Mouse (Mus musculus) lung, embryonic 14.5 days (tissue): ENCODE measurements around the gene Vezf1. TPM values are rescaled to one million over a fixed set of nuclear protein-coding genes. Genes with fewer than 3 reads are reported as not detected.

Experiments used
- ATAC-seq: fragments of 200-750 bp; cut with Nextera tagmentation; 2 replicates; pipeline ENCODE4 v1.8.0; 2017; ENCODE audit warnings: mild to moderate bottlenecking, moderate TSS enrichment, moderate library complexity; ENCODE audit not compliant: insufficient read depth
- DNase-seq: peaks from one replicate; pipeline ENCODE4 v3.0.0-alpha.2; 2015
- H3K27ac ChIP-seq: fragments of 300-500 bp; sonication (generic); 2 replicates; pipeline ENCODE4 v1.5.1; 2014; ENCODE audit warnings: low read depth, mild to moderate bottlenecking, moderate library complexity
- H3K27me3 ChIP-seq: fragments of 300-500 bp; sonication (generic); 2 replicates; pipeline ENCODE4 v1.6.1; 2014; ENCODE audit warnings: low read length, control low read depth; ENCODE audit not compliant: insufficient read depth
- H3K36me3 ChIP-seq: fragments of 300-500 bp; sonication (generic); 2 replicates; pipeline ENCODE4 v1.6.1; 2014; ENCODE audit warnings: control low read depth; ENCODE audit not compliant: insufficient read depth
- H3K4me1 ChIP-seq: fragments of 300-500 bp; sonication (generic); 2 replicates; pipeline ENCODE4 v1.6.1; 2014; ENCODE audit warnings: antibody characterized with exemption, control low read depth; ENCODE audit not compliant: insufficient read depth
- H3K4me2 ChIP-seq: fragments of 300-500 bp; sonication (generic); 2 replicates; pipeline ENCODE4 v1.6.1; 2014; ENCODE audit warnings: mild to moderate bottlenecking
- H3K4me3 ChIP-seq: fragments of 300-500 bp; sonication (generic); 2 replicates; pipeline ENCODE4 v1.5.1; 2014; ENCODE audit warnings: low read depth, low read length
- H3K9ac ChIP-seq: fragments of 300-500 bp; sonication (generic); 2 replicates; pipeline ENCODE4 v1.6.1; 2014
- H3K9me3 ChIP-seq: fragments of 300-500 bp; sonication (generic); 2 replicates; pipeline ENCODE4 v1.6.1; 2016; ENCODE audit warnings: low read depth, low read length, control low read depth
- CTCF ChIP-seq: IDR thresholded peaks from 2 replicates; pipeline ENCODE4 v1.5.1; 2016; ENCODE audit warnings: antibody characterized with exemption, low read depth
- WGBS: fragments of 180-500 bp; shearing (Covaris S2); extraction: QIAGEN DNeasy Blood & Tissue Kit; methylation state at CpG from one replicate; pipeline ENCODE4 v1.1.7; 2014; 5-methylcytosine and 5-hydroxymethylcytosine counted together
- polyA plus RNA-seq: library from polyadenylated mRNA; unstranded; fragments of >200 nt; fragmentation: Nextera tagmentation; extraction: Ambion mirVana; gene quantifications from 2 replicates; pipeline ENCODE4 v1.2.1, GENCODE M21; 2014

The Vezf1 gene
- polyA plus RNA-seq, 1 experiment from 2014 or later, result 44.5 TPM

- Histone ChIP-seq H3K4me1 (peaks cover 26% of the 10 kb centered on the region), H3K4me3 (peak within 1 kb of the TSS; percentile 80), H3K9me3 (no peaks in the 10 kb centered on the region), H3K27me3 (no peaks in the 10 kb centered on the region), H3K9ac (peak within 1 kb of the TSS; percentile 93), H3K27ac (peak within 1 kb of the TSS; percentile 92; the same call in 1 of the 2 replicates), H3K4me2 (peak within 1 kb of the TSS; percentile 80), H3K36me3 (no peaks in the 10 kb centered on the region)
- ATAC-seq (no peak), DNase-seq (no peak)
- TF ChIP-seq CTCF, result no peak
- WGBS, result 19% methylated on average over 17 of the region's 17 CpGs
These were observed 30.1 kb downstream of the Vezf1 start, which contains the start of gene Cuedc1 for GRCm38 (mm10) chr11:88098021-88098729. TSS of gene Cuedc1 (plus strand) at chr11:88098058.

GRCm38 (mm10) chr11:88098787-88099598, 30.9 kb downstream of the Vezf1 start:
- Histone ChIP-seq H3K4me3 (peak overlapping the region; percentile 80), H3K9ac (peak overlapping the region; percentile 93), H3K4me2 (peak overlapping the region; percentile 80), H3K27ac (peak overlapping the region; percentile 92), H3K36me3 (no peaks in the 10 kb centered on the region), H3K4me1 (peaks cover 26% of the 10 kb centered on the region), H3K27me3 (no peaks in the 10 kb centered on the region), H3K9me3 (no peaks in the 10 kb centered on the region)
- ATAC-seq (peak; percentile 71), DNase-seq (peak; percentile 88)
- peak; percentile 36 for TF ChIP-seq CTCF
- WGBS, result under 1% methylated on average over 95 of the region's 95 CpGs

- no peaks in the 10 kb centered on the region for H3K9me3 ChIP-seq
These were observed 31.5 kb downstream of the Vezf1 start for GRCm38 (mm10) chr11:88099599-88100023.

GRCm38 (mm10) chr11:88100170-88100569, 32.1 kb downstream of the Vezf1 start:
- Histone ChIP-seq H3K27ac (no peak overlapping the region), H3K9ac (peak overlapping the region; percentile 93)

More at GRCm38 (mm10) chr11:88099599-88100023, 31.5 kb downstream of the Vezf1 start:
- ATAC-seq, result peak; percentile 39
- H3K27me3 ChIP-seq, result no peaks in the 10 kb centered on the region
- TF ChIP-seq CTCF, result no peak
- peak overlapping the region; percentile 80 for H3K4me3 ChIP-seq
- H3K4me1 ChIP-seq, result peaks cover 26% of the 10 kb centered on the region
- H3K4me2 ChIP-seq, result peak overlapping the region; percentile 80
- H3K36me3 ChIP-seq, result no peaks in the 10 kb centered on the region
- DNase-seq, result peak; percentile 79
- WGBS, result under 1% methylated on average over 37 of the region's 38 CpGs
- H3K27ac ChIP-seq, result peak overlapping the region; percentile 92
- peak overlapping the region; percentile 93 for H3K9ac ChIP-seq

GRCm38 (mm10) chr11:88103214-88103941, 35.3 kb downstream of the Vezf1 start:
- Histone ChIP-seq H3K4me1 (peaks cover 18% of the 10 kb centered on the region), H3K27me3 (no peaks in the 10 kb centered on the region), H3K4me2 (peak overlapping the region; percentile 24; the same call in 1 of the 2 replicates), H3K36me3 (no peaks in the 10 kb centered on the region), H3K9me3 (no peaks in the 10 kb centered on the region), H3K4me3 (no peak overlapping the region), H3K9ac (no peak overlapping the region), H3K27ac (no peak overlapping the region)
- no peak for ATAC-seq
- no peak for TF ChIP-seq CTCF
- 37% methylated on average over 19 of the region's 19 CpGs for WGBS
- peak; percentile 83 for DNase-seq

More at GRCm38 (mm10) chr11:88100170-88100569, 32.1 kb downstream of the Vezf1 start:
- peak overlapping the region; percentile 80 for H3K4me3 ChIP-seq
- 32% methylated on average over 4 of the region's 4 CpGs for WGBS
- H3K9me3 ChIP-seq, result no peaks in the 10 kb centered on the region
- no peak for ATAC-seq
- H3K4me2 ChIP-seq, result peak overlapping the region; percentile 80
- no peaks in the 10 kb centered on the region for H3K36me3 ChIP-seq
- DNase-seq, result no peak
- no peaks in the 10 kb centered on the region for H3K27me3 ChIP-seq
- no peak for TF ChIP-seq CTCF
- peaks cover 26% of the 10 kb centered on the region for H3K4me1 ChIP-seq

GRCm38 (mm10) chr11:88105494-88106291, 37.6 kb downstream of the Vezf1 start:
- Histone ChIP-seq H3K9me3 (no peaks in the 10 kb centered on the region), H3K4me2 (no peak overlapping the region), H3K27ac (no peak overlapping the region), H3K9ac (no peak overlapping the region), H3K27me3 (no peaks in the 10 kb centered on the region), H3K4me1 (peaks cover 8% of the 10 kb centered on the region), H3K4me3 (no peak overlapping the region), H3K36me3 (no peaks in the 10 kb centered on the region)
- WGBS, result 61% methylated on average over 6 of the region's 6 CpGs
- ATAC-seq (no peak), DNase-seq (no peak)
- no peak for TF ChIP-seq CTCF
